Mouse (Mus musculus): ENCODE results near the gene Siah1b. TPM values are rescaled to one million over a fixed set of nuclear protein-coding genes. Genes with fewer than 3 reads are reported as not detected.
A peak's percentile ranks its signal among the peaks of the same experiment; 100 is the strongest.

Siah1b gene
- polyA plus RNA-seq, 1 experiment from 2014 or later: 7.9 TPM

DNA sequence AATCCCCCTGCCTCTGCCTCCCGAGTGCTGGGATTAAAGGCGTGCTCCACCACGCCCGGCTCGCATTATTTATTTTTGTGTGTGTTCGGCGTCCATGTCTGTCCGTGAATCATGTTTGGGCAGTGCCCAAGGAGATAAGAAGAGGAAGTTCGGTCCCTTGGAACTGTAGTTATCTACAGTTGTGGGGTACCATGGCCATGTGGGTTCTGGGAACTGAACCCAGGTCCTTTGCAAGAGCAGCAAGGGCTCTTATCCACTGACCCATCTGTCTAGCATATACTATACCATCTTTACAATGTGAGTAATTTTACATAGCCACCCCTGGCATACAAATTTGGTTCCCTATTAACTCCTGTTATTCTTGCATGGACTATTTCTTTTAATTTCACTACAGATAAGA, 5.7 kb upstream of the Siah1b start:
- WGBS (ENCODE audit: insufficient replicate concordance): 62% methylated on average over 9 of the region's 9 CpGs
- Histone ChIP-seq H3K4me3 (ENCODE audit: low read depth, low read length) (no peak overlapping the region), H3K27me3 (ENCODE audit: insufficient read depth, low read length) (no peaks in the 10 kb centered on the region), H3K4me2 (ENCODE audit: low read depth, low read length) (no peak overlapping the region), H3K9ac (replicated peaks) (no peak overlapping the region), H3K36me3 (replicated peaks; ENCODE audit: insufficient read depth, low read length) (no peaks in the 10 kb centered on the region), H3K4me1 (ENCODE audit: insufficient read depth) (no peaks in the 10 kb centered on the region), H3K27ac (ENCODE audit: low read depth) (no peak overlapping the region), H3K9me3 (ENCODE audit: low read length) (no peaks in the 10 kb centered on the region)
- TF ChIP-seq EP300 (IDR thresholded peaks at IDR 0.05; ENCODE audit: low read depth): no peak
- no peak for TF ChIP-seq CTCF (IDR thresholded peaks at IDR 0.05; ENCODE audit: low read depth)
- no peak for DNase-seq
- ATAC-seq: peak; percentile 48

DNA sequence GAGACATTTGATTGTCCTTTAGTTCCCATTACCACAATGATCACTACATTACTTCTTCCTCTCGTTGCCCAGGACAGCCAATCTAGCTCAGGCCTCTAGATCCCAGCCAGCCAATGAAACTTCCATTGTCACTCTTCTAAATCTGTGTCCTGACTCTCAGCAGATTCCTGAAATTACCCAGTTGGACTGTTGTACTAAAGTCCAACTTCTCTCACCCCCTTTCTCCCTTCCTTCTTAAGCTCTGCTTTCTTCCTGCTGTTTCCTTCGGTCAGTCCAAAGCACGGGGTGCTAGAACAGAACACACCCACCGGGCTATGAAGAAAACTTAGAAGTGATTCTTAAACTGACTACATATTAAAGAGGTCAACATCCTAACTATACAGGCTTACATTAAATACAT, 7.3 kb downstream of the Siah1b start:
- Histone ChIP-seq H3K4me3 (ENCODE audit: low read depth, low read length) (no peak overlapping the region), H3K9ac (replicated peaks) (no peak overlapping the region), H3K4me1 (ENCODE audit: insufficient read depth) (no peaks in the 10 kb centered on the region), H3K36me3 (replicated peaks; ENCODE audit: insufficient read depth, low read length) (0 out of 2 replicates have a peak, but pooled peaks cover 4% of the 10 kb centered on the region), H3K4me2 (ENCODE audit: low read depth, low read length) (no peak overlapping the region), H3K27me3 (ENCODE audit: insufficient read depth, low read length) (no peaks in the 10 kb centered on the region), H3K9me3 (ENCODE audit: low read length) (no peaks in the 10 kb centered on the region), H3K27ac (ENCODE audit: low read depth) (no peak overlapping the region)
- TF ChIP-seq CTCF (IDR thresholded peaks at IDR 0.05; ENCODE audit: low read depth) (no peak), EP300 (IDR thresholded peaks at IDR 0.05; ENCODE audit: low read depth) (no peak)
- ATAC-seq (no peak), DNase-seq (no peak)
- 81% methylated on average over 4 of the region's 4 CpGs for WGBS (ENCODE audit: insufficient replicate concordance)

DNA sequence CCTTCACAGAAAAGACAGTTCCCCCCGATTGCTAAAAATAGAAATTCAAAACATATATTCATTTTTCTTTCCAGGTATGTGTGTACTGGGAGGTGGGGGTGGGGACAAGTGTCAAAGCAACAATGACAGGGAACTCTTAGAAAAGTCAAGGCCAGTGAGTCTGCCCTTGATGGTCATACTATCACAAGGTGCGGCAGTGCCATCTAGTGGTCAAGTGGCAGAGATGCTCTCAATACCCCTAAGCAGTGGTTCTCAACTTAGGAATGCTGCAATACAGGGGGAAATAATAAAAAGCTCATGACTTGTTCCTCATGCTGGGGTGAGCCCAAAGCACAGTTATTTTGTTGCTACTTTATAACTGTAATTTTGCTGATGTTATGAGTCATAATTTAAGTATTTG, 10.1 kb downstream of the Siah1b start:
- ATAC-seq: 0 out of 2 replicates have a peak, but pooled peaks have one; percentile 47
- TF ChIP-seq EP300 (IDR thresholded peaks at IDR 0.05; ENCODE audit: low read depth) (no peak), CTCF (IDR thresholded peaks at IDR 0.05; ENCODE audit: low read depth) (peak; percentile 89)
- no peaks in the 10 kb centered on the region for H3K36me3 ChIP-seq (replicated peaks; ENCODE audit: insufficient read depth, low read length)
- peak; percentile 68 for DNase-seq
- WGBS (ENCODE audit: insufficient replicate concordance): 14% methylated on average over 2 of the region's 2 CpGs
- H3K27ac ChIP-seq (ENCODE audit: low read depth): no peak overlapping the region
- H3K4me3 ChIP-seq (ENCODE audit: low read depth, low read length): no peak overlapping the region
- H3K4me2 ChIP-seq (ENCODE audit: low read depth, low read length): no peak overlapping the region
- no peak overlapping the region for H3K9ac ChIP-seq (replicated peaks)
- H3K4me1 ChIP-seq (ENCODE audit: insufficient read depth): no peaks in the 10 kb centered on the region
- no peaks in the 10 kb centered on the region for H3K9me3 ChIP-seq (ENCODE audit: low read length)
- no peaks in the 10 kb centered on the region for H3K27me3 ChIP-seq (ENCODE audit: insufficient read depth, low read length)

DNA sequence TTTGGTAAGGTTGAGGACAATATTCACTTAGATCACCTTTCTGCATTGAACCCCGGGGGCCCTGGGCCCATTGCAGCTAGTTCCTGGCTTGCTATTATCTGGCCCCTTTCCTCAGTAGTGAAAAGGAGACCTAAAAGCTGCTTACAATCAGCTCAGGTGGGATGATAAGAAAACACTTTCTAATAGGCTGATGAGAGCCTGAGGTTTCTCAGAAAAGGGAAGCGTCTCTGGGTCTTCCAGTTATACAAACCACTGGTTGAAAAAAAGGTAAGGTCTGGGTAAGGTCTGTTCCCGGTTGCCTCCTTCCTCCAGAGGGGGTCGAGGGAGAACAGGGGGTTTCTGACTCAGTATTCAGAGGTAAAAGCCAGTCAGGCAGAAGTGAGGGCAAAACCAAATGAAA, 17.2 kb downstream of the Siah1b start:
- Histone ChIP-seq H3K9ac (replicated peaks) (no peak overlapping the region), H3K4me1 (ENCODE audit: insufficient read depth) (no peaks in the 10 kb centered on the region), H3K4me3 (ENCODE audit: low read depth, low read length) (no peak overlapping the region), H3K9me3 (ENCODE audit: low read length) (no peaks in the 10 kb centered on the region), H3K4me2 (ENCODE audit: low read depth, low read length) (no peak overlapping the region), H3K27me3 (ENCODE audit: insufficient read depth, low read length) (no peaks in the 10 kb centered on the region), H3K27ac (ENCODE audit: low read depth) (no peak overlapping the region), H3K36me3 (replicated peaks; ENCODE audit: insufficient read depth, low read length) (no peaks in the 10 kb centered on the region)
- ATAC-seq (no peak), DNase-seq (no peak)
- WGBS (ENCODE audit: insufficient replicate concordance): 45% methylated on average over 4 of the region's 4 CpGs
- TF ChIP-seq EP300 (IDR thresholded peaks at IDR 0.05; ENCODE audit: low read depth) (no peak), CTCF (IDR thresholded peaks at IDR 0.05; ENCODE audit: low read depth) (no peak)

DNA sequence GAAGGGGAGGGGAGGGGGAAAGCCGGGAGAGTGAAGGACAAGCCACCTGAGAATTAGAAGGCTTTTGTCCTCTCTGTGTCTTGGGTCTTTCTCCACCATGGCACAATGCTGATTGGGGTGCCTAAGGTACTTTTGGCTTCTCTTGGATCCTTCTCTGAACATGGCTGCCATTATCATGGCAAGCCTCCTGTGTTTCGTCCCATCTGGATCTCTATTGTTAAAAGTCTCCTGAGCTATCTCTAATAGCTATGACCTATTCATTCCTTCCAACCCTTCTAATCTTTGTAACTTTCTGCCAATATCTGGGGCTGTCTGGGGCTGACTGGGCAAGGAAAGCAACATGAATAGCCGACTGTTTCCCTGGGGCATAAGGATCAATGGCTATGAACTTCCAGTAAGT, 17.8 kb downstream of the Siah1b start:
- 66% methylated on average over 3 of the region's 3 CpGs for WGBS (ENCODE audit: insufficient replicate concordance)
- ATAC-seq: no peak
- no peak overlapping the region for H3K4me3 ChIP-seq (ENCODE audit: low read depth, low read length)

DNA sequence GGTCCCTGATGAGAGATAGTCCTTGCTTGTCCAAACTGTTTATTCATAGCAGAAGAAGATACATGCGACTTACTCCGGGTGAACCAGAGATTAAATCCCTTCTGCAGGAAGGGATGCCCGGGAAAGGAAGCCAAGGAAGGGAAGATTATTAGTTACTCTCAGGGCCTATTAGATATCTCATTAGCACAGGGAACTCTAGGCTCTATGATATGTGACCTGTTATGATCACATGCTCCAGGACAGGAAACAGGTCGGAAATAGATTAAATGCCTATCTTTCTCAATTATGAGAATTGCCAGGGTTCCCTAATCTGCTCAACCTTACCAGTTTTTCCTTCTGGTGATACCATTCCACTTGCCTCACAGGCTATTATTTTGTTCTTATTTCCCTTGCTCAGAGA, 20.6 kb downstream of the Siah1b start:
- ATAC-seq (no peak), DNase-seq (no peak)
- Histone ChIP-seq H3K4me1 (ENCODE audit: insufficient read depth) (no peaks in the 10 kb centered on the region), H3K36me3 (replicated peaks; ENCODE audit: insufficient read depth, low read length) (no peaks in the 10 kb centered on the region), H3K9me3 (ENCODE audit: low read length) (no peaks in the 10 kb centered on the region), H3K4me2 (ENCODE audit: low read depth, low read length) (no peak overlapping the region), H3K4me3 (ENCODE audit: low read depth, low read length) (no peak overlapping the region), H3K9ac (replicated peaks) (no peak overlapping the region), H3K27me3 (ENCODE audit: insufficient read depth, low read length) (no peaks in the 10 kb centered on the region), H3K27ac (ENCODE audit: low read depth) (no peak overlapping the region)
- TF ChIP-seq CTCF (IDR thresholded peaks at IDR 0.05; ENCODE audit: low read depth): no peak
- peak; percentile 38; the same call in 1 of the 2 replicates for TF ChIP-seq EP300 (IDR thresholded peaks at IDR 0.05; ENCODE audit: low read depth)
- WGBS (ENCODE audit: insufficient replicate concordance): 59% methylated on average over 4 of the region's 4 CpGs

More for the DNA sequence above, 17.8 kb downstream of the Siah1b start:
- Histone ChIP-seq H3K4me2 (ENCODE audit: low read depth, low read length) (no peak overlapping the region), H3K9me3 (ENCODE audit: low read length) (no peaks in the 10 kb centered on the region), H3K27ac (ENCODE audit: low read depth) (no peak overlapping the region), H3K36me3 (replicated peaks; ENCODE audit: insufficient read depth, low read length) (no peaks in the 10 kb centered on the region), H3K4me1 (ENCODE audit: insufficient read depth) (no peaks in the 10 kb centered on the region), H3K27me3 (ENCODE audit: insufficient read depth, low read length) (no peaks in the 10 kb centered on the region), H3K9ac (replicated peaks) (no peak overlapping the region)
- TF ChIP-seq CTCF (IDR thresholded peaks at IDR 0.05; ENCODE audit: low read depth): no peak
- TF ChIP-seq EP300 (IDR thresholded peaks at IDR 0.05; ENCODE audit: low read depth): no peak
- DNase-seq: no peak

DNA sequence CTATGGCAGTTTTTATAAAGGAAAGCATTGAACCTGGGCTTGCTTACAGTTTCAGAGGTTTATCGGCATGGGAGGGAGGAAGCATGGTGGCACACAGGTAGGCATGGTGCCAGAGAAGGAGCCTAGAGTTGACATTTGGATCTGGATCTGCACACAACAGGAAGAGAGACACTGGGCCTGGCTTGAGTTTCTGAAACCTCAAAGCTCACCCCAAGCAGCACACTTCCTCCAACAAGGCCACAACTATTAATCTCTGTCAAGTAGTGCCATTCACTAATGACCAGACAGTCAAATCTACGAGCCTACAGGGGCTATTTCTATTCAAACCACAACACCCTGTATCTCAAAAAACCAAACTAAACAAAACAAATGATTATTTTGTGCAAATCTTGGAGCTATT, 29.6 kb downstream of the Siah1b start:
- TF ChIP-seq CTCF (IDR thresholded peaks at IDR 0.05; ENCODE audit: low read depth): no peak
- no peak for TF ChIP-seq EP300 (IDR thresholded peaks at IDR 0.05; ENCODE audit: low read depth)
- Histone ChIP-seq H3K4me3 (ENCODE audit: low read depth, low read length) (no peak overlapping the region), H3K9ac (replicated peaks) (no peak overlapping the region), H3K9me3 (ENCODE audit: low read length) (no peaks in the 10 kb centered on the region), H3K27ac (ENCODE audit: low read depth) (no peak overlapping the region), H3K4me2 (ENCODE audit: low read depth, low read length) (no peak overlapping the region), H3K27me3 (ENCODE audit: insufficient read depth, low read length) (no peaks in the 10 kb centered on the region), H3K4me1 (ENCODE audit: insufficient read depth) (no peaks in the 10 kb centered on the region), H3K36me3 (replicated peaks; ENCODE audit: insufficient read depth, low read length) (no peaks in the 10 kb centered on the region)
- ATAC-seq (no peak), DNase-seq (no peak)
- 44% methylated on average over 2 of the region's 2 CpGs for WGBS (ENCODE audit: insufficient replicate concordance)
